Mouse (Mus musculus) liver, embryonic 11.5 days (tissue): ENCODE data around the gene Samsn1. TPM values are rescaled to one million over a fixed set of nuclear protein-coding genes. Genes with fewer than 3 reads are reported as not detected.
A peak's percentile ranks its signal among the peaks of the same experiment; 100 is the strongest.

ENCODE experiments used
- ATAC-seq: fragments of 200-750 bp; cut with Nextera tagmentation; replicated peaks from 2 replicates; pipeline ENCODE4 v1.8.0; 2017; ENCODE audit warnings: moderate number of reproducible peaks, mild to moderate bottlenecking, moderate TSS enrichment, moderate library complexity; ENCODE audit not compliant: low FRiP score
- DNase-seq: peaks from one replicate; pipeline ENCODE4 v3.0.0-alpha.2; 2017; ENCODE audit warnings: low spot score
- H3K27ac ChIP-seq: fragments of 300-500 bp; sonication (generic); 2 replicates; pipeline ENCODE4 v1.5.1; 2014; ENCODE audit warnings: mild to moderate bottlenecking, low read depth, low read length, control low read depth
- H3K27me3 ChIP-seq: fragments of 300-500 bp; sonication (generic); replicated peaks from 2 replicates; pipeline ENCODE4 v1.6.1; 2014; ENCODE audit warnings: low read length, mixed read lengths; ENCODE audit not compliant: control insufficient read depth, insufficient read depth
- H3K36me3 ChIP-seq: fragments of 300-500 bp; sonication (generic); 2 replicates; pipeline ENCODE4 v1.6.1; 2014; ENCODE audit warnings: mild to moderate bottlenecking, low read length, moderate library complexity, mixed read lengths; ENCODE audit not compliant: control insufficient read depth, insufficient read depth
- H3K4me1 ChIP-seq: fragments of 300-500 bp; sonication (generic); replicated peaks from 2 replicates; pipeline ENCODE4 v1.6.1; 2014; ENCODE audit warnings: low read length, mixed read lengths; ENCODE audit not compliant: control insufficient read depth, insufficient read depth
- H3K4me2 ChIP-seq: fragments of 300-500 bp; sonication (generic); 2 replicates; pipeline ENCODE4 v1.6.1; 2014; ENCODE audit warnings: mild to moderate bottlenecking, control low read depth, moderate library complexity
- H3K4me3 ChIP-seq: fragments of 300-500 bp; sonication (generic); 2 replicates; pipeline ENCODE4 v1.5.1; 2014; ENCODE audit warnings: low read depth, low read length, control low read depth
- H3K9ac ChIP-seq: fragments of 300-500 bp; sonication (generic); 2 replicates; pipeline ENCODE4 v1.6.1; 2014; ENCODE audit warnings: low read depth, low read length, control low read depth
- H3K9me3 ChIP-seq: fragments of 300-500 bp; sonication (generic); 2 replicates; pipeline ENCODE4 v1.6.1; 2016; ENCODE audit warnings: low read length, inconsistent platforms, mixed read lengths; ENCODE audit not compliant: control insufficient read depth
- WGBS: fragments of 180-500 bp; shearing (Covaris S2); extraction: QIAGEN DNeasy Blood & Tissue Kit; methylation state at CpG from one replicate; pipeline ENCODE4 v1.1.7; 2014; 5-methylcytosine and 5-hydroxymethylcytosine counted together
- polyA plus RNA-seq: library from polyadenylated mRNA; unstranded; fragments of >200 nt; fragmentation: Nextera tagmentation; extraction: Ambion mirVana; gene quantifications from 2 replicates; pipeline ENCODE4 v1.2.1, GENCODE M21; 2014

Samsn1 gene
- polyA plus RNA-seq, 1 experiment from 2014 or later: 24.0 TPM

DNA sequence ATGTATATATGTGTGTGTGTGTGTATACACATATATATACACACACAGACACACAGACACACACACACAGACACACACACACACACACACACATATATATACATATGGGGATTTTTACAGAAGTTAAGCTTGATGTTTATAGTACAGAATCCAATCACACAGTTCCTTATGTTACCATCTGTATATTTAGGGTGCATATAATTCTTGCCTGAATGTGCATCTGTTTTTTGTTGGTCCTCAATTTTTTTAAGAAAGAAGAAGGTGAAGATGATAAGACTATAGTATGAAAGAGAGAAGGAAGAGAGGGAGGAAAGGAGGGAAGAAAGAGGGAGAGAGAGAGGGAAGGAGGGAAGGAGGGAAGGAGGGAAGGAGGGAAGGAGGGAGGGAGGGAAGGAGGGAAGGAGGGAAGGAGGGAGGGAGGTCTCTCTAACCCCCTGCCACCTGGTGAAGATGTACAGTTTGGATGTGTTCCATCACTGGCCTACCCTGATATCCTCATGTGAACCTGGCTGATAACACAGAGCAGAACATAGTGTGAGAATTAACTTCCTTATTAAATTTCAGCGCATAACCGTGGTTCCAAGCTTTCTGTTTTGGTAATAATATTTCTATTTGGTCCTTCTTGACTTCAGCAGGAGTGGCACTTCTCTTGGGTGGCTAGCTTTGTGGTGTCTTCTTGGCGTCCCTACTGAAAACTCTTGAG, 19.1 kb downstream of the Samsn1 start:
- peak; percentile 80 for ATAC-seq
- H3K27me3 ChIP-seq: no peaks in the 10 kb centered on the region
- H3K4me1 ChIP-seq: peaks cover 4% of the 10 kb centered on the region; the same call in 1 of the 2 replicates

DNA sequence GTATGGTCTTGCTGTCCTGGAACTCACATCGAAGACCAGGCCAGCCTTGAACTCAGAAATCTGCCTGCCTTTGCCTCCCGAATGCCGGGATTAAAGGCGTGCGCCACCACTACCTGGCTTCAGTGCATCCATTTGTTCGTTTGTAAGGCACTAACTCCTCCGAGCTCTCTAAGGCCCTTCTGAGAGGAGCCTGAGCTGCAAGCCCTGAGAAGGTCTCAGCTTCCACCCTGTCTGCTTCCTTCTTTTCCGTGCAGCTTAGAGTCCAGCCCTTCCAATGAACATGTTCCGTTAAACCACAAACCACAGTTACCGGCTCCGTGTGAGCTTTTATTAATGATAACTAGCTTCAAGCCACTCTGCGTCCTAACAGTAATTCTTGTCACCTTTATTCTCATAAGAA, 19.8 kb downstream of the Samsn1 start:
- Histone ChIP-seq H3K4me3 (no peak overlapping the region), H3K27ac (peak overlapping the region; percentile 73), H3K9ac (no peak overlapping the region), H3K36me3 (no peaks in the 10 kb centered on the region), H3K9me3 (no peaks in the 10 kb centered on the region), H3K27me3 (no peaks in the 10 kb centered on the region), H3K4me2 (peak overlapping the region; percentile 40), H3K4me1 (peaks cover 4% of the 10 kb centered on the region; the same call in 1 of the 2 replicates)
- DNase-seq: peak; percentile 35
- 42% methylated on average over 12 of the region's 12 CpGs for WGBS
- peak; percentile 87 for ATAC-seq

More for the DNA sequence above, 19.1 kb downstream of the Samsn1 start:
- no peaks in the 10 kb centered on the region for H3K9me3 ChIP-seq
- no peak overlapping the region for H3K4me2 ChIP-seq
- H3K27ac ChIP-seq: peak overlapping the region; percentile 43
- DNase-seq: no peak
- no peak overlapping the region for H3K9ac ChIP-seq
- 63% methylated on average over 3 of the region's 3 CpGs for WGBS
- no peak overlapping the region for H3K4me3 ChIP-seq
- H3K36me3 ChIP-seq: no peaks in the 10 kb centered on the region

DNA sequence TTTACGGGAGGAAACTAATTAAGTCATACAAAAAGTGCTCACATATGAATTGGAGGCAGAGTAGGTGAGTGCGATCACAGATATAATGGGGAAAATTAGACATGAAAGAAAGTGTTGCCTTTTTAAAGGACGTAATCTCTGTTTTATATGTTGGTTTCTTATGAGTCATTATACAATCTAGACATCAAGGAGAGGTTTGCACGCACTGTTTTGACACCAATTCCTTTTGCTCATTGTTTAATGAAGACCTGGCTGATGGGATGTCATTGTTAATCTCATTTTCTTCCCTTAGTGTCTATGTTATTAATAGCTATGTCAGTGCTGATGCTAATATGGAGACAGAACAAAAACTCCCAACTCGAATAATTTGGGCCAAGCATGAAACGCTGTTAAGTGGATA, 20.3 kb downstream of the Samsn1 start:
- no peaks in the 10 kb centered on the region for H3K27me3 ChIP-seq
- no peak overlapping the region for H3K9ac ChIP-seq
- no peak overlapping the region for H3K4me2 ChIP-seq
- 73% methylated on average over 6 of the region's 6 CpGs for WGBS
- no peak overlapping the region for H3K4me3 ChIP-seq
- H3K36me3 ChIP-seq: no peaks in the 10 kb centered on the region
- ATAC-seq: no peak
- DNase-seq: no peak
- no peak overlapping the region for H3K27ac ChIP-seq
- H3K4me1 ChIP-seq: peaks cover 4% of the 10 kb centered on the region; the same call in 1 of the 2 replicates
- no peaks in the 10 kb centered on the region for H3K9me3 ChIP-seq

DNA sequence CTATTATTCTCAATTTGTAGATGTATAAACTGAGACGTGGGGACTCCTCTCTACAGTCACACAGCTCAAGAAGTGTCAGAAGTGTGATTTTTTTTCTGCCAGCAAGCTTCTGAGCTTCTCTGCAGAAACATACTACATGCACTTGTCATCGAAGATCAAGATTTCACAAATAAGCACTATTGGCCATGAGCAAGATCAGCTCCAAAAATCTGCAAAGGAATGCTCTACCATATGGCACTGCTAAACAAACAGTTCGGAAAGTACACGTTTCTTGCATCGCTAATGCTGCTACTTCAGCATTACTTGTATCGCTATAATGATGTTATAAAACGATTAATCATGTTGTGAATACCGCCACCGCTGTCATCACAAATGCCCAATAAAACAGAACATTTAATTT, 22.0 kb downstream of the Samsn1 start:
- Histone ChIP-seq H3K9me3 (no peaks in the 10 kb centered on the region), H3K4me3 (no peak overlapping the region), H3K9ac (no peak overlapping the region), H3K4me2 (no peak overlapping the region), H3K27me3 (no peaks in the 10 kb centered on the region), H3K27ac (no peak overlapping the region), H3K4me1 (peaks cover 4% of the 10 kb centered on the region; the same call in 1 of the 2 replicates), H3K36me3 (no peaks in the 10 kb centered on the region)
- DNase-seq (no peak), ATAC-seq (no peak)
- WGBS: 91% methylated on average over 9 of the region's 9 CpGs

DNA sequence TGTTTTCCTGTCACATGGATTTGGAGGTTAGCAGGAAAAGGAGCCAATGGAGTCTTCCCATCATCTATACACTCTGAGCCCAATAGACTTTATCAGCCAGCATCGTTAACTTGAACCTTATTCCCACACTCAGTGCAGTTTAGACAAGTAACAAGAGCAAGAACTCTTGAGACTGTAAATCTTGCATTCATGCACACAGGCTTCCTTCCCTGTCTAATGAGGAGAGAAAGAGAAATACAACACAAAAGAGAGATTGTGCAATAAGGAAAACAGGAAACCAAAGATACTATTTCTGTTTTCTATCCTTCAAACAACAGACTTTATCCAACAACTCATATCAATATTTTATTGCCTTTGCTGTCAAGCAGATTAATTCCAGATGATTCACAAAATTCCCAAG, 31.9 kb downstream of the Samsn1 start:
- DNase-seq: no peak
- Histone ChIP-seq H3K4me2 (no peak overlapping the region), H3K9me3 (no peaks in the 10 kb centered on the region), H3K9ac (no peak overlapping the region), H3K4me1 (no peaks in the 10 kb centered on the region), H3K4me3 (no peak overlapping the region), H3K27me3 (no peaks in the 10 kb centered on the region), H3K27ac (no peak overlapping the region), H3K36me3 (no peaks in the 10 kb centered on the region)
- 63% methylated on average over 1 of the region's 1 CpGs for WGBS
- no peak for ATAC-seq

DNA sequence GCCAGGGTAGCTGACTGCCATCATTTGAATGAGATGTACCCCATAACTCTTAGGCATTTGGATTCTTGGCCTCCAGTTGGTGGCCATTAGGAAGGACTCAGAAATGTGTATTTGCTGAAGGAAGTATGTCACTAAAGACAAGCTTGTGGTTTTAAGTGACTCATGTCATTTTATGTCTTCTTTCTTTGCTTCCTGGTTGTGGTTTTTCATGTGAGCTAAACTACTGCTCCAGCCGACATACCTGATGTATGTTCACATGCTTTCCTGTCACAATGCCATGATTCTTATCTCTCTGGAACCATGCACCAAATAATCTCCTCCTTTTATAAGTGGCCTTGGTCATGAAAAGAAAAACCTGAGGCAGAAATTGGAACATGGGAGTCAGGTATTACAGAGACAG, 38.2 kb downstream of the Samsn1 start:
- WGBS: 46% methylated on average over 1 of the region's 1 CpGs
- Histone ChIP-seq H3K27me3 (no peaks in the 10 kb centered on the region), H3K9me3 (no peaks in the 10 kb centered on the region), H3K36me3 (no peaks in the 10 kb centered on the region), H3K4me2 (no peak overlapping the region), H3K4me3 (no peak overlapping the region), H3K27ac (no peak overlapping the region), H3K9ac (no peak overlapping the region), H3K4me1 (no peaks in the 10 kb centered on the region)
- ATAC-seq (no peak), DNase-seq (no peak)

DNA sequence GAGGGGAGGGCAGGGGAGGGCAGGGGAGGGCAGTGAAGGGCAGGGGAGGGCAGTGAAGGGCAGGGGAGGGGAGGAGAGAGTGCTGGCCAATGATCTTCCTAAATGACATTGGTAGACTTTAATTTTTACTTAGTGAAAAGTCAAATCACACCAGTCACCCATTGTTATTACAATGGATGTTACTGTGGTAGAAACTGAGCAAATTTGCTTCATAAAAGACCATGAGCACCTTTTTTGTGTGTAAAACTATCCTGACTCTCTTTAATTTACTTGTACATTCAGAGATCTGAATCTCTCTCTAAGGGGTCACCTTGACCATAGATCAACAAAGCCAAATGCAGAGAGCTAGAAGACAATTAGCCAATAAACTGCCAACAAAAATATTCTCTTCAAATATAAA, 42.7 kb downstream of the Samsn1 start:
- Histone ChIP-seq H3K4me1 (no peaks in the 10 kb centered on the region), H3K36me3 (no peaks in the 10 kb centered on the region), H3K27ac (no peak overlapping the region), H3K9me3 (no peaks in the 10 kb centered on the region), H3K27me3 (no peaks in the 10 kb centered on the region), H3K9ac (no peak overlapping the region), H3K4me3 (no peak overlapping the region), H3K4me2 (no peak overlapping the region)
- ATAC-seq: no peak
- DNase-seq: no peak

DNA sequence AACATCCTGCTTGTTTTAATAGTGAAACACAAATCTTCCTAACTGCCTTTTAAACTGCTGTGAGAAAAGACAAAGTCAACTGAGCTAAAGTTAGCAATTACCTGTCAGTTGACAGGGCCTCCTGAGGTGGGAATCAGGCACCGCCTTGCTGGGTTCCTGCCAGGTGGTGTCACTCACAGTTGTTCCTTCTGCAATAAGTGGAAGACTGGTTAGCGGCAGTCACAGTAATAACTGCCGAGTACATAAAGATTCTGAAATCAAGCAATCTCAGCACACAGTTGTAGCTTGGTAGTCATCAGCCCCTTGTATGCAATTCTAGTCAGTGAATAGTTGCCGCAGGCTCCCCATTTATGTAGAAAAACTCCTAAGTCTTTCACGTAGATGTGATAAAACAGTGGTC, 44.3 kb downstream of the Samsn1 start:
- Histone ChIP-seq H3K4me1 (no peaks in the 10 kb centered on the region), H3K9me3 (no peaks in the 10 kb centered on the region), H3K27me3 (no peaks in the 10 kb centered on the region), H3K4me2 (no peak overlapping the region), H3K9ac (no peak overlapping the region), H3K36me3 (no peaks in the 10 kb centered on the region), H3K27ac (no peak overlapping the region), H3K4me3 (no peak overlapping the region)
- ATAC-seq: no peak
- DNase-seq: no peak
- WGBS: 86% methylated on average over 5 of the region's 5 CpGs

DNA sequence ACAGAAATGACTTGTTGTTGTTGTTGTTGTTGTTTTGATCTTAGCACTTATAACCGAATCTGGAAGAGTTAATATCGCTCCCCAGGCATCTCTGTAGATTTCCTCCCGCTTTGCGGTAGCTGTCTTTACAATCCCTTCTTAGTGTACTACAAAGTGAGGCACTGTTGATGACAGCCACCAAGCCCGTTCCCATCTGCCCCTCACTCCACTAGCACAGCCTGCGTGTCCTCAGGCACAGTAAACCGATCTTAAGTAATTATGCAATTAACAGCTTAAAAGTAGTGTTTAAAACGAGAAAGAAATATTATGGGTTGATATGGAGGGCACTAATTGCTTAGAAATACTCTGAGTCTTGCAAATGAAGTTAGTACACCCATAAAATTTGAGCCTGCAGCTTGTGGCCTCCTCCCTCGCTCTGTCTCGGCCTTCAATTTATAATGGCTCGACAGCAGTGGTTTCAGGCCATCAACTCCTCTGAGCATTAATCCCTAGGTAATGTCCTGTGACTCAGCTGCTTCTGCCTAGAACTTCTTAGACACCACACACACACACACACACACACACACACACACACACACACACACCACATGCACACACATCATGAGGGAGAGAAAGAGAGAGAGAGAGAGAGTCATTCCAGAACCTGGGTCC, 46.3 kb downstream of the Samsn1 start:
- no peak overlapping the region for H3K9ac ChIP-seq
- no peak overlapping the region for H3K4me3 ChIP-seq
- no peaks in the 10 kb centered on the region for H3K36me3 ChIP-seq
- no peaks in the 10 kb centered on the region for H3K9me3 ChIP-seq
- H3K27me3 ChIP-seq: no peaks in the 10 kb centered on the region
- WGBS: 83% methylated on average over 11 of the region's 11 CpGs
- H3K27ac ChIP-seq: no peak overlapping the region
- no peak overlapping the region for H3K4me2 ChIP-seq
- DNase-seq: no peak
- no peaks in the 10 kb centered on the region for H3K4me1 ChIP-seq
- ATAC-seq: no peak
